Mouse (Mus musculus) cerebellum, adult 2 months (tissue): ENCODE measurements around the gene Nptn.

ENCODE experiments used
- CTCF ChIP-seq: fragments of 200-500 bp; IDR thresholded peaks from 2 replicates; pipeline ENCODE4 v1.5.1; 2011; ENCODE audit warnings: low read depth, mild to moderate bottlenecking, control low read depth, low read length, moderate library complexity, borderline replicate concordance; ENCODE audit not compliant: insufficient read depth
- POLR2A ChIP-seq: fragments of 200-500 bp; IDR thresholded peaks from 2 replicates; pipeline ENCODE4 v1.6.1; 2011; ENCODE audit warnings: low read length, control low read depth, borderline replicate concordance; ENCODE audit not compliant: insufficient read depth

DNA sequence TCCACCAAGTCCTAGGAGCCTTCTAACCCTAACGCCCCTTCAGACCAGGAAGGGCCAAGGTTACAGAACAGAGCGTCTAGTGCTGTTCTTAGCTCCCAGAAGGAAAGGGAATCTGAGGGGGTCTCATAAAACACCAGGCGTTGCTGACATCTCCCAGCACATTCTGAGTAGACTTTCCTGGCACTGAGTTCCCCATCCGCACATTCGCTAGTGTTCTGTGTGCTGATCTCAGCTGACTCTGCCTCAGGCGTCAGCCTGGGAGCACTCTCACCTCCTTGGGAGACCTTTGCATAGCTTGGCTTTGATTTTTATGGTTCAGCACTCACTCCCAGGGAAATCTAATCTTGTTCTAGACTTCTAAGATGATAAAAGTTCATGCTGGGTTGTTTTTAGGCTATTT lies 93.3 kb downstream of the Nptn start:
- TF ChIP-seq CTCF: no peak
- no peak for TF ChIP-seq POLR2A
